Mouse (Mus musculus): ENCODE results near the gene Rhob. TPM values are rescaled to one million over a fixed set of nuclear protein-coding genes. Genes with fewer than 3 reads are reported as not detected.

Gene Rhob
- polyA plus RNA-seq, 1 experiment from 2014 or later = 92.6 TPM

GRCm38 (mm10) chr12:8450028-8450427 is 49.8 kb downstream of the Rhob start:
- no peaks in the 10 kb centered on the region for H3K27me3 ChIP-seq (replicated peaks)
- WGBS = 100% methylated on average over 1 of the region's 1 CpGs
- no peaks in the 10 kb centered on the region for H3K36me3 ChIP-seq
- 0 out of 2 replicates have a peak, but pooled peaks cover 5% of the 10 kb centered on the region for H3K4me1 ChIP-seq
- no peak overlapping the region for H3K27ac ChIP-seq
- no peaks in the 10 kb centered on the region for H3K9me3 ChIP-seq
- H3K4me2 ChIP-seq (replicated peaks) = no peak overlapping the region
- no peak overlapping the region for H3K4me3 ChIP-seq
- H3K9ac ChIP-seq = no peak overlapping the region
- ATAC-seq (ENCODE audit: low FRiP score, low read depth) = no peak

Other genes starting within 250 kb of the Rhob start
- 0.39 and 0.42 TPM in 2 replicates for gene Gdf7, start 198.1 kb downstream of the Rhob start, polyA plus RNA-seq (2016; fragmentation: Nextera tagmentation; extraction: Ambion mirVana)
- gene Hs1bp3, start 186.6 kb downstream of the Rhob start, polyA plus RNA-seq (2016; fragmentation: Nextera tagmentation; extraction: Ambion mirVana) = 10.9 and 11.6 TPM in 2 replicates
- gene Slc7a15, start 99.1 kb upstream of the Rhob start, polyA plus RNA-seq (2016; fragmentation: Nextera tagmentation; extraction: Ambion mirVana) = not detected in 2 replicates
- 53.0 and 55.5 TPM in 2 replicates for gene Pum2, start 174.1 kb upstream of the Rhob start, polyA plus RNA-seq (2016; fragmentation: Nextera tagmentation; extraction: Ambion mirVana)